Mouse (Mus musculus): ENCODE data around the gene Tmigd3.

DNA sequence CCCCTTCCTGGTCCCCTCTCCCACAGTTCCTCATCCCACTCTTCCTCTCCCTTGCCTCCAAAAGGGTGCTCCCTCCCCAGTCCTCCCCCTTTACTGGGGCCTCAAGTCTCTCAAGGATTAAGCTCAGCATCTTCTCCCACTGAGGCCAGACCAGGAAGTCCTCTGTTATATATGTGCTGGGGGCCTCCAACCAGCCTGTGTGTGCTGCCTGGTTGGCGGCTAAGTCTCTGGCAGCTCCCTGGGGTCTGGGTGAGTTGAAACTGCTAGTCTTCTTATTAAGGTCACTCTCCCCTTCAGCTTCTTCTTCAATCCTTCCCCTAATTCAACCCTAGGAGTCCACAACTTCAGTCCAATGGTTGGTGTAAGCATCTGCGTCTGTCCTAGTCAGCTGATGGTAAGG, 12.4 kb downstream of the Tmigd3 start:
- TF ChIP-seq CTCF (IDR thresholded peaks at IDR 0.05; ENCODE audit: low read depth) = no peak
- TF ChIP-seq EP300 (optimal IDR thresholded peaks at IDR 0.05) = no peak
